Mouse (Mus musculus): ENCODE results near the gene Gpr152.

The Gpr152 gene

GRCm38 (mm10) chr19:4171393-4172290 lies 32.1 kb downstream of the Gpr152 start:
- no peak for DNase-seq (ENCODE audit: low read depth, low spot score)

- no peak for DNase-seq (ENCODE audit: low read depth, low spot score)
These were observed 33.3 kb downstream of the Gpr152 start for GRCm38 (mm10) chr19:4172925-4173324.

- no peak for DNase-seq (ENCODE audit: low read depth, low spot score)
These were observed 35.9 kb downstream of the Gpr152 start, which contains the start of gene Carns1 for GRCm38 (mm10) chr19:4175368-4175947. Gene Carns1 (minus strand): TSS chr19:4175479.

- no peak for DNase-seq (ENCODE audit: low read depth, low spot score)
These were observed 40.8 kb downstream of the Gpr152 start for GRCm38 (mm10) chr19:4180411-4180810.

- DNase-seq (ENCODE audit: low read depth, low spot score): no peak
These were observed 42.3 kb downstream of the Gpr152 start for GRCm38 (mm10) chr19:4181892-4182291.

GRCm38 (mm10) chr19:4183689-4184088 lies 44.1 kb downstream of the Gpr152 start:
- DNase-seq (ENCODE audit: low read depth, low spot score): no peak

GRCm38 (mm10) chr19:4184976-4185975 lies 45.7 kb downstream of the Gpr152 start:
- no peak for DNase-seq (ENCODE audit: low read depth, low spot score)

- DNase-seq (ENCODE audit: low read depth, low spot score): no peak
These were observed 47.7 kb downstream of the Gpr152 start for GRCm38 (mm10) chr19:4187303-4187702.

GRCm38 (mm10) chr19:4189051-4189620 lies 49.5 kb downstream of the Gpr152 start:
- no peak for DNase-seq (ENCODE audit: low read depth, low spot score)

- no peak for DNase-seq (ENCODE audit: low read depth, low spot score)
These were observed 51.3 kb downstream of the Gpr152 start, which contains the start of gene Tbc1d10c for GRCm38 (mm10) chr19:4190831-4191334. Gene Tbc1d10c (minus strand): TSS chr19:4191284.

GRCm38 (mm10) chr19:4191528-4192250 lies 52.1 kb downstream of the Gpr152 start, which contains the start of gene Ppp1ca:
Gene Ppp1ca (plus strand): TSS chr19:4192065.
- DNase-seq (ENCODE audit: low read depth, low spot score): peak; percentile 92

GRCm38 (mm10) chr19:4192251-4192985 lies 52.8 kb downstream of the Gpr152 start:
- DNase-seq (ENCODE audit: low read depth, low spot score): no peak

- DNase-seq (ENCODE audit: low read depth, low spot score): no peak
These were observed 53.5 kb downstream of the Gpr152 start for GRCm38 (mm10) chr19:4193129-4193528.

GRCm38 (mm10) chr19:4194021-4194724 lies 54.6 kb downstream of the Gpr152 start:
- DNase-seq (ENCODE audit: low read depth, low spot score): no peak

GRCm38 (mm10) chr19:4194776-4195650 lies 55.4 kb downstream of the Gpr152 start:
- DNase-seq (ENCODE audit: low read depth, low spot score): no peak

All from retina, adult 2 months (tissue).